Mouse (Mus musculus): ENCODE data around the gene Amph. TPM values are rescaled to one million over a fixed set of nuclear protein-coding genes. Genes with fewer than 3 reads are reported as not detected.

The Amph gene
- polyA plus RNA-seq, 1 experiment from 2014 or later, result 4.5 TPM

DNA sequence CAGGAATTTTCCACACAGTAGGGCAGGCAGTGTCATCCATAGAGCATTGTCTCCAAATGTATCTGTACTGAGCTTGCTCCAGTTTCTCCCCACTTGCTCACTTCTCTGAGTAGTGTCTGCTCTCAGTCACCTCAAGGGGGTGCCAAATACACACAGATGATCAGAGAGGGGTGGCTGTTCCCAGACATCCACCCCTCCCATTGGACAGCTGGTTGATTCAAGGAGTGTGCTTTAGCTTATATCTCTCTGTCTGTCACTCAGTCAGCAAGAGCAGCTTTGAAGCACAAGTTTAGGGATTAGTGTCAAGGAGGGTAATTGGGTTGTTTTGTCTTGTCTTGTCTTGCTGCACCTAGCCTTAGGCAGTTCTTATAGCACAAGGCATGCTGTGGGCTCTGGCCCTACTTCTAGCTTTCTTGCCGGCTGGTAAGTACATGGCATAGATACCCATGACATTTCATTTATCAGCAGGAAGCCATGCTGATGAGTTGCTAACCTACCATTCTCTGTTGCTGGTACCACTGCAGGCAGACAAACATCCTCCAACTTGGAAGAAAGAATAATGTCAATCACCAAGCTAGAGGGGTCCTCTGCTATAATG, 229.8 kb downstream of the Amph start:
- peak; percentile 86 for TF ChIP-seq CTCF (IDR thresholded peaks at IDR 0.05)
- TF ChIP-seq EP300 (IDR thresholded peaks at IDR 0.05), result no peak
- Histone ChIP-seq H3K36me3 (ENCODE audit: insufficient read depth, low read length) (no peaks in the 10 kb centered on the region), H3K9ac (replicated peaks; ENCODE audit: low read depth) (no peak overlapping the region), H3K27ac (ENCODE audit: low read length) (no peak overlapping the region), H3K9me3 (ENCODE audit: low read length) (no peaks in the 10 kb centered on the region), H3K27me3 (replicated peaks; ENCODE audit: insufficient read depth, low read length) (no peaks in the 10 kb centered on the region), H3K4me3 (ENCODE audit: low read depth, low read length) (no peak overlapping the region), H3K4me1 (ENCODE audit: insufficient read depth, low read depth, low read length) (no peaks in the 10 kb centered on the region), H3K4me2 (replicated peaks; ENCODE audit: low read depth, low read length) (no peak overlapping the region)
- DNase-seq (ENCODE audit: low spot score) (peak; percentile 81), ATAC-seq (peak; percentile 87)
- 62% methylated on average over 1 of the region's 1 CpGs for WGBS

DNA sequence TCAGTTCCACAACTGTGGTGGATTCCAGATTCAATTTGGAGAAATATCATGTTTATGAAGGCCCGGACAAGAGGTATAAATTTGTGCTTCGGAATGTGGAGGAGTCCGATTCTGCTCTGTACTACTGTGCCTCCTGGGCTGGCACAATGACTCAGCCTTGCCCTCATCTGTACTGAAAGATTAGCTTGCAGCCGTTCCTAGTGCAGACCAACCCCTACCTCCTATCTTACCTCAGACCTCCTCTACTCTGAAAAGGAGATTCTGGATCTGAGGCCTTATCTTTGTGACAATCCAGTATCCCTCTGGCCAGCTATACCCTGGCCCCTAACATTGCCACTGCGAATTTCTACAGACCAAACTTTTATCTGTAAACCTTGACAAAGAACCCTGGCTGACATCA, 230.3 kb downstream of the Amph start:
- TF ChIP-seq EP300 (IDR thresholded peaks at IDR 0.05), result no peak
- TF ChIP-seq CTCF (IDR thresholded peaks at IDR 0.05), result no peak
- Histone ChIP-seq H3K4me1 (ENCODE audit: insufficient read depth, low read depth, low read length) (no peaks in the 10 kb centered on the region), H3K9ac (replicated peaks; ENCODE audit: low read depth) (no peak overlapping the region), H3K4me3 (ENCODE audit: low read depth, low read length) (no peak overlapping the region), H3K27me3 (replicated peaks; ENCODE audit: insufficient read depth, low read length) (no peaks in the 10 kb centered on the region), H3K36me3 (ENCODE audit: insufficient read depth, low read length) (no peaks in the 10 kb centered on the region), H3K27ac (ENCODE audit: low read length) (no peak overlapping the region), H3K4me2 (replicated peaks; ENCODE audit: low read depth, low read length) (no peak overlapping the region), H3K9me3 (ENCODE audit: low read length) (no peaks in the 10 kb centered on the region)
- ATAC-seq, result no peak
- WGBS, result 80% methylated on average over 5 of the region's 5 CpGs
- no peak for DNase-seq (ENCODE audit: low spot score)

DNA sequence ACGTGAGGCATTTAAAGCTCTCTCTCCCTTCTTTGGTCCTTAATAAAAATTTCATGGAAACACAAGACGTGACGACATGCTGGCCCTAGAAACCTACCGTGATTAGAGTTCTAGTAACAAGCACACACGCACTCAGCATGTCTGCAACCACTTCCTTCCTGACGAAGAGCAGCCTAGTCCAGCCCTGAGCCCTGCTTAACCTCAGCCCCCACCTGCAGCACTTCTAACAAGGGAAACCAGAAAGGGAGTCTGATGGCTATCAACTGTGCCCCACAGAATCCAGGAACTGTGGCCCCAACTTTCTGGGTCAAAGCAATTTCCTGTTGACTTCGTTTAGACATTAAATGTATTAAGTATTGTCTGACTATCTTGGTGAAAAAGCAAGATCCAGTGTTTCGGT, 234.3 kb downstream of the Amph start:
- no peak overlapping the region for H3K4me3 ChIP-seq (ENCODE audit: low read depth, low read length)
- H3K4me2 ChIP-seq (replicated peaks; ENCODE audit: low read depth, low read length), result no peak overlapping the region
- H3K27ac ChIP-seq (ENCODE audit: low read length), result no peak overlapping the region
- H3K9me3 ChIP-seq (ENCODE audit: low read length), result no peaks in the 10 kb centered on the region
- H3K27me3 ChIP-seq (replicated peaks; ENCODE audit: insufficient read depth, low read length), result no peaks in the 10 kb centered on the region
- WGBS, result 54% methylated on average over 8 of the region's 8 CpGs
- H3K9ac ChIP-seq (replicated peaks; ENCODE audit: low read depth), result no peak overlapping the region
- H3K36me3 ChIP-seq (ENCODE audit: insufficient read depth, low read length), result no peaks in the 10 kb centered on the region
- TF ChIP-seq CTCF (IDR thresholded peaks at IDR 0.05) (no peak), EP300 (IDR thresholded peaks at IDR 0.05) (no peak)
- no peak for DNase-seq (ENCODE audit: low spot score)
- no peaks in the 10 kb centered on the region for H3K4me1 ChIP-seq (ENCODE audit: insufficient read depth, low read depth, low read length)
- ATAC-seq, result no peak

DNA sequence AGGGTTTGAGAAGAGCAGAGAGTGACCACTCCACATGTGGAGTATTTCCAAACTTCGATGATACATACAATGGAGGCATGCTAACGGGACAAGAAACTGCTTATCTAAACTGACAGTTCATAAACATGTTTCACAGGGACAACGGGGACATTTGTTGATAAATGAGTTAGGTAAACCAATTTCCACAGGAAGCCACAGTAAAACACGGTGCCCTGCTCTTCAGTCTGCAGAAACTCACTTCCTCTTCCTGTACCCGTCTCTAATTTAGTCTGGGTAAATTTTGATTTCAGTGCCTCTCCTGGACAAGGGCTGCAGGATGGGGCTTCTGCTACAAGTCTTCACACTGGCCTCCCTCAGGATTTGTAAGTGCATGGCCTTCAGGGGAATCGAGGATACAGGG, 242.0 kb downstream of the Amph start:
- no peak for ATAC-seq

DNA sequence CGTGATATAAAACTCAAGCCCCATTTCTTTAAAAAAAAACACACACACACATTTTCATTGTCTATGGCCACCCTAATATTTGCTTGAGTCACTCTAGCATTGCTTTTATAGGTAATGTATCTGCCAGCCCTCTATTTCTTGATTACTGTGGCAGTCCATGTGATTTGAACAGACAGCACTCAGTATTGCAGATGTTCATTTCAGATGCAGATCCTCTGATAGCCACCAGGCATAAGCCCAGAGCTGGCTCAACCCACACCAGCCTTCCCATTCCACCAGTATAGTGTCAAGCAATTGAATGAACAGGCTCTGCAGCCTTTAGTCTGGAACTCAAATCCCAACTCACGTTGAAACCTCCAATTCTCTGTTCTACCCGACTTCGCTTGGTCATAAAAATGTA, 246.8 kb downstream of the Amph start:
- H3K4me2 ChIP-seq (replicated peaks; ENCODE audit: low read depth, low read length), result no peak overlapping the region
- no peak overlapping the region for H3K4me3 ChIP-seq (ENCODE audit: low read depth, low read length)
- H3K27me3 ChIP-seq (replicated peaks; ENCODE audit: insufficient read depth, low read length), result no peaks in the 10 kb centered on the region
- no peaks in the 10 kb centered on the region for H3K4me1 ChIP-seq (ENCODE audit: insufficient read depth, low read depth, low read length)
- no peaks in the 10 kb centered on the region for H3K9me3 ChIP-seq (ENCODE audit: low read length)
- H3K27ac ChIP-seq (ENCODE audit: low read length), result no peak overlapping the region
- DNase-seq (ENCODE audit: low spot score) (no peak), ATAC-seq (no peak)
- H3K36me3 ChIP-seq (ENCODE audit: insufficient read depth, low read length), result no peaks in the 10 kb centered on the region
- TF ChIP-seq CTCF (IDR thresholded peaks at IDR 0.05) (no peak), EP300 (IDR thresholded peaks at IDR 0.05) (no peak)
- H3K9ac ChIP-seq (replicated peaks; ENCODE audit: low read depth), result no peak overlapping the region
- 81% methylated on average over 4 of the region's 4 CpGs for WGBS

More for the DNA sequence above, 242.0 kb downstream of the Amph start:
- Histone ChIP-seq H3K27ac (ENCODE audit: low read length) (no peak overlapping the region), H3K4me1 (ENCODE audit: insufficient read depth, low read depth, low read length) (no peaks in the 10 kb centered on the region), H3K4me3 (ENCODE audit: low read depth, low read length) (no peak overlapping the region), H3K9me3 (ENCODE audit: low read length) (no peaks in the 10 kb centered on the region), H3K9ac (replicated peaks; ENCODE audit: low read depth) (no peak overlapping the region), H3K27me3 (replicated peaks; ENCODE audit: insufficient read depth, low read length) (no peaks in the 10 kb centered on the region), H3K4me2 (replicated peaks; ENCODE audit: low read depth, low read length) (no peak overlapping the region), H3K36me3 (ENCODE audit: insufficient read depth, low read length) (no peaks in the 10 kb centered on the region)
- peak; percentile 10 for DNase-seq (ENCODE audit: low spot score)
- peak; percentile 53 for TF ChIP-seq EP300 (IDR thresholded peaks at IDR 0.05)
- TF ChIP-seq CTCF (IDR thresholded peaks at IDR 0.05), result no peak
- 26% methylated on average over 6 of the region's 6 CpGs for WGBS

DNA sequence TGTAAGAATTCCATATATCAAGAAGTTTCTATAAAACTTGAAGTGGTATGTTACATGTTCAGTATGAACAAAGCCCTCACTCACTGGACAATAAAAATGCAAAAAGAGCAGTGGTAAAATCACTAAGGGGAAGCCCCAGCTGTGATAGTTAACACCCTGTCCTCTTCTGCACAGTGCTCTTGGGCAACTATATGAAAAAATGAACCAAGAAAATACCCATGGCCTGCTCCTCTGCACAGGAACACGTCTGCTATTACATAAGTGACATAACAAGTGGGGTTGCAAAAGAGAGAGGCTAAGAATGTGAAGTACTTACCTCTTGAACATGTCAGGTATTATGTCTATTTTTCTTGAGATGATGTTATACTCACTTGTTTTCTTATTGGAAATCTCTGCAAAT, 247.5 kb downstream of the Amph start:
- Histone ChIP-seq H3K9me3 (ENCODE audit: low read length) (no peaks in the 10 kb centered on the region), H3K4me3 (ENCODE audit: low read depth, low read length) (no peak overlapping the region), H3K9ac (replicated peaks; ENCODE audit: low read depth) (no peak overlapping the region), H3K4me1 (ENCODE audit: insufficient read depth, low read depth, low read length) (no peaks in the 10 kb centered on the region), H3K4me2 (replicated peaks; ENCODE audit: low read depth, low read length) (no peak overlapping the region), H3K27me3 (replicated peaks; ENCODE audit: insufficient read depth, low read length) (no peaks in the 10 kb centered on the region), H3K27ac (ENCODE audit: low read length) (no peak overlapping the region), H3K36me3 (ENCODE audit: insufficient read depth, low read length) (no peaks in the 10 kb centered on the region)
- ATAC-seq, result no peak; the same call in 1 of the 2 replicates
- WGBS, result 20% methylated on average over 1 of the region's 1 CpGs
- TF ChIP-seq CTCF (IDR thresholded peaks at IDR 0.05) (no peak), EP300 (IDR thresholded peaks at IDR 0.05) (no peak)
- DNase-seq (ENCODE audit: low spot score), result peak; percentile 27

Other genes starting within 250 kb of the Amph start
- 34.5 and 37.9 TPM in 2 replicates for gene Vps41, start 230.9 kb upstream of the Amph start, polyA plus RNA-seq (2015; fragmentation: Nextera tagmentation; extraction: Ambion mirVana)

Measured in lung, postnatal 0 days (tissue).